Mouse (Mus musculus): ENCODE measurements around the gene Tmem132a.
A peak's percentile ranks its signal among the peaks of the same experiment; 100 is the strongest.

The Tmem132a gene

GRCm38 (mm10) chr19:10832030-10832429 is 37.7 kb downstream of the Tmem132a start:
- DNase-seq (ENCODE audit: low spot score in 2 of 2), result no peak

- peak; percentile 35 to 49 for DNase-seq (ENCODE audit: low spot score in 2 of 2)
Observed at GRCm38 (mm10) chr19:10831424-10831823, 38.3 kb downstream of the Tmem132a start.

GRCm38 (mm10) chr19:10829436-10830175 is 40.1 kb downstream of the Tmem132a start, which contains the start of gene Cd6:
Cd6 (minus strand) TSS chr19:10830058.
- no peak for DNase-seq (ENCODE audit: low spot score in 2 of 2)

DNA sequence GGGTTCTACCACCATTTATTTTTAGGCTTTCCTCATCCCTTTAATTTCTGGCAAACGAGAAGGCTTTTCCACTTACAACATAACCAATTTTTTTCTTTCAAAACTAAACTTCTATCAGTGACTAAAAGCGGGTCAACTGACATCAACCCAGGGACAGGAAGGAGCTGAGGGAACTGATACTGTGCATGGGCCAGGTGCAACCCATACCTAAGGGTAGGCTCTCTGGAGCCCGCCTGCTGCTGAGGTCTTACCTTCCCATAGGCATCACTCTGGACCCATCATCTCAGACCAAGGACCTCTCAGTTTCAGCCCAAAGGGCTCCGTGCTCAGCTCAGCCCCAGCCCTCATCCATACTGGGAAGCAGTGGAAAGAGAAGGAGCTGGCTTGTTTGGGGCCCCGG is 41.4 kb downstream of the Tmem132a start:
- DNase-seq (ENCODE audit: low spot score in 2 of 2), result no peak

GRCm38 (mm10) chr19:10824061-10824460 is 45.7 kb downstream of the Tmem132a start:
- DNase-seq (ENCODE audit: low spot score in 2 of 2), result no peak

DNA sequence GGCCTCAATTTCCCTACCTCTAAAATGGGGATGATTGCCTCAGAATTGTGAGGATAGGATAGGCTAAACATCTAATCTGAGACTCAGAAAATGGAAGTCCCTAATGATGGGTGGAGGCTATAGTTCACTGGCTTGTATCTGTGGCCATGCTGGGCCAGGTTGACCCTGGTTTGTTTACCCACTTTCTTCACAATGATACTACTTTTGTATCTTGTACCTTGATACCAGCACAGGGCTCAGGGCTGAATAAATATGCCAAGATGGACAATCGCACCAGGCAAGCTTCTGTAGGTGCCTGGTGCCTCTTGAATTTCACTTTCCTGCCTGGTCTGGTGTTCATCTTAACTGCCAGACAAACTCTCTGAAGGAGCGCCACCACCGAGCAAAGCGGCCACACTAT is 47.2 kb downstream of the Tmem132a start:
- DNase-seq (ENCODE audit: low spot score in 2 of 2), result no peak

DNA sequence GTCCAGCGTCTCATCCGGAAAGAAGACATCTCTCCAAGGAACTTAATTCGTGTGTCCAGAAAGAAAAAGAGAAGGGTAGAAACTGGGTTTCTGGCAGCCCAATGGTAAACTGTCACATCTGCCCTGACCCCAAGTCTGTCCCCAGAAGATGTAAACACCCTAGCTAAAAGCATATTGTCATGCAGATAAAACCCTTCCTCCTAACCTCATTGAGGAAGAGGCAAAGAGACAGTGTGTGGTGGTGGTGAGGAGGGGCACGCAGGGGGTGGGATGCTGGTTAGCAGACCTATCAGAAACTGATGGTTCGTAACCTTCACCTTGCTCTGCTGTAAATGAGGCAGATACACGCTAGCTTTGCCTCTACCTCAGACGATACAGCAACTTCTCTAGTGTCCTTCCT is 48.4 kb downstream of the Tmem132a start:
- no peak for DNase-seq (ENCODE audit: low spot score in 2 of 2)

DNA sequence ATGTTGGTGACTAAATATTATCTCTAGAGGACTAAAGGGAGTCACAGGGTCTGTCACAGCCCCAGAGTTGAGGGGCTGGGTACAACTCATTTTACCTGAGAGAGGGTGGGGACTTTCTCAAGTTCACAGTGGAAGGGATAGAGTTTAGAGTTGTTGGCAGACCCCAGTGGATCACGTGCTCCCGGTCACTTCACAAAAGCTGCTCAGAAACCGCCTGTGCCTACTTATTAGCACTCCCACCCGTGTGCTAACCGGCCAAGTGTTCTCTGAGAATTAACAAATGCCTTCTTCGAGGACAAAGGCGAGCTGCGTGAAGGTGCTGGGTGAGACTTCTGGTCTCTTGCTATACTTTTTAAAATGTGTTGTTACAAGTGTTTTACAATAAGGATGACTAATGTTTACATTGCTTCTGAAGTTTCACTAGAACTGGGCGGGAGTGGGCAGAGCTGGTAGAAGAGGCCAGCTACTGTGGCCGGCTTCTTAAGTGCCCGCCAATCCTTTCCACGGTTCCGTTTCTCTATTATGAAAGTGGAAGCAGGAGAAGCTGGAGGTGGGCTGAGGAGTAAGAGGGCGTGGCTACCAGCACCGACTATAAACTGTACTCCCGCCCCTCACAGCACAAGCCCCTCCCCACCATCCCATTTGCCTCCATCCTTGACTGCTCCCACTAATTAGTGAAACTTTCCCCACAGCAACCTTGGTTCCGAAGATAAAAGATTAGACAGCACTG is 51.4 kb downstream of the Tmem132a start:
- no peak for DNase-seq (ENCODE audit: low spot score in 2 of 2)

DNA sequence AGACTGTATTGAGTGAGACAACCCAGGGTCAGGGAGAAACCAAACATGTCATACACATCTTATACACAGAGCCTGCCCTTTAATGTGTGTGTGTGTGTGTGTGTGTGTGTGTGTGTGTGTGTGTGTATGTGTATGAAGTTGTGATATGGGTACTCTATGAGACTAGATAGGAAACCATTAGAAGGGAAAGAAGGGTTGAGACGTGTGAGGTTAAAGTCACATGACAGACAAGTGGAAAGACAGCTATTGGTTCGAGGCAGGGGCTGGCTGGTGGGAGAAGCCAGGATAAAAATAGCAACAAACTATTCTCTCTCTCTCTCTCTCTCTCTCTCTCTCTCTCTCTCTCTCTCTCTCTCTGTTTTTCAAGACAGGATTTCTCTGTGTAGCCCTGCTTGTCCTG is 53.3 kb downstream of the Tmem132a start:
- DNase-seq (ENCODE audit: low spot score in 2 of 2), result no peak

- no peak for DNase-seq (ENCODE audit: low spot score in 2 of 2)
Observed at GRCm38 (mm10) chr19:10815871-10816270, 53.9 kb downstream of the Tmem132a start.

- no peak for DNase-seq (ENCODE audit: low spot score in 2 of 2)
Observed at GRCm38 (mm10) chr19:10813905-10814304, 55.8 kb downstream of the Tmem132a start.

DNA sequence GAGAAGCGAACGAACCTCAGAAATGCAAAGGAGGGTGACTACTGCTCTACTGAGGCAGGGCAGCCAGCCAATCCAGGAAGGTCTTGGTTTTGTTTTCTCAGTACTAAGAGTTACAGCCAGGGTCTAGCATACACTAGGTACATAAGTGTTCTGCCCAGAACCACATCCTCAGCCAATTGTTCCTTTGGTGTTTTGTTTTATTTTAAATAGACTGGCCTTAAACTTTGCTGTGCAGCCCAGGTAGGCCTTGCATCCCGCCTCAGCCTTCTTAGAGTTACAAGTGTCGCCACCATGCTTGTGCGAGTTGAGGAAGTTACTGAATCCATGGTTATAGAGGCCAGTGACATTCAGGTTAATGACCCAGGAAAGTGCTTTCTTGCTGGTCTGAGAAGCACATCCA is 56.7 kb downstream of the Tmem132a start:
- DNase-seq (ENCODE audit: low spot score in 2 of 2), result no peak

GRCm38 (mm10) chr19:10811471-10811870 is 58.3 kb downstream of the Tmem132a start:
- no peak for DNase-seq (ENCODE audit: low spot score in 2 of 2)

DNA sequence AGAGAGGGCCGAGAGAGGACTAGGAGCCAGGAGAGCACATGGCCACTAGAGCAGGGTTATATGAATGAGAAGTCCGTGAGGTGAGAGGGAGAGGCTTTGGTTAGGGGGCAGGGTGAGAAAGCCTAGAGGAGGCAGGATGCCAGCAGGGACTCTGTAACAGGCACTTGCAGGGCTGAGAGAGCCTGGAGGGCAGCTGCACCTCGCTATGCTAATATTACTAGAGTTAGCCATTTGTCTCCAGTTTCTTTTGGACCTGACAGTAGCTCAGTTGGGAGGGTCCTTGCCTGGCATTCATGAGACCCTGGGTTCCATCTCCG is 59.6 kb downstream of the Tmem132a start:
- no peak for DNase-seq (ENCODE audit: low spot score in 2 of 2)

- DNase-seq (ENCODE audit: low spot score in 2 of 2), result no peak
Observed at GRCm38 (mm10) chr19:10809428-10810175, 60.1 kb downstream of the Tmem132a start.

- DNase-seq (ENCODE audit: low spot score in 2 of 2), result no peak
Observed at GRCm38 (mm10) chr19:10808524-10809233, 61.1 kb downstream of the Tmem132a start.

Measured in urinary bladder, adult 18-20 months (tissue).